Mouse (Mus musculus) testis, adult 2 months (tissue): ENCODE measurements around the gene Traf3.

Experiments used
- CTCF ChIP-seq: fragments of 200-500 bp; IDR thresholded peaks from 2 replicates; pipeline ENCODE4 v1.5.1; 2012; ENCODE audit warnings: low read depth, mild to moderate bottlenecking, inconsistent platforms, low read length, moderate library complexity; ENCODE audit not compliant: control insufficient read depth, insufficient read depth, insufficient replicate concordance
- POLR2A ChIP-seq: fragments of 200-500 bp; IDR thresholded peaks from 2 replicates; pipeline ENCODE4 v1.6.1; 2012; ENCODE audit warnings: low read depth, mild to moderate bottlenecking, inconsistent platforms, low read length, moderate library complexity; ENCODE audit not compliant: control insufficient read depth

- TF ChIP-seq CTCF (no peak), POLR2A (no peak)
Measured at GRCm38 (mm10) chr12:111275150-111275841, 109.1 kb downstream of the Traf3 start.
